Mouse (Mus musculus) testis, postnatal 14 days (tissue): ENCODE measurements around the gene Nrd1.

Source experiments
- DNase-seq: peaks from one replicate; pipeline ENCODE4 v3.0.0; 2021; ENCODE audit warnings: low spot score

Nrd1 gene

DNA sequence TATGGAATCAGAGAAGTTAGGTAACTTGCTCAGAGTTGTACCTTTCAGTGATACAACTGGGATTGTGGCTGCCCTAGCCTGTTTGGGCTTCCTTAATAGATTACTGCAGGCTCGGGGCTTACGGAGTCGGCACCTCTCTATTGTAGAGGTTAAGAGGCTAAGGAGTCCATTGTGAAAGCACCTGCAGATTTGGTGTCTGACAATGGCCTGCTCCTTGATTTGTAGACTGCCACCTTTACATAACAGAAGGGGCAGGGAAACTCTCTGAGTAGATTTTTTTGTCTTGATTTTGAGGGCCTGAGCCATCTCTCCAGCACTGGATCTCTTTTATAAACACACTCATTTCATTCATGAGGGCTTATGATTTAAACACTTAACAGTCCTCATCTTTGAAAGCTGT lies 26.1 kb downstream of the Nrd1 start:
- DNase-seq: no peak

DNA sequence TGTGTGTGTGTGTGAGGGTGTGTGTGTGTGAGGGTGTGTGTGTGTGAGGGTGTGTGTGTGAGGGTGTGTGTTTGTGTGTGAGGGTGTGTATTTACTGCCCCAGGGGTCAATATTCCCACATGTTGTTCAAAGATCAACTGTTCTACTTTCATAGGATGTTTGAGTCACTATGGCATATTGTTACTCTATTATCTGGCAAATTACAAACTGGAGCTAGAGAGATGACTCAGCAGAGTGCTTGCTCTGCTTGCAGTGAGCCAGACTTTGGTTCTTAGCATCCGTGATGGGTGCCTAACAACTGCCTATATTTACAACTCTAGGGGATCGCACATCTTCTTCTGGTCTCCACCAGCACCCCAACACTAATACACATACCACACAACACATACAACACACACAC lies 29.4 kb downstream of the Nrd1 start:
- DNase-seq: no peak

DNA sequence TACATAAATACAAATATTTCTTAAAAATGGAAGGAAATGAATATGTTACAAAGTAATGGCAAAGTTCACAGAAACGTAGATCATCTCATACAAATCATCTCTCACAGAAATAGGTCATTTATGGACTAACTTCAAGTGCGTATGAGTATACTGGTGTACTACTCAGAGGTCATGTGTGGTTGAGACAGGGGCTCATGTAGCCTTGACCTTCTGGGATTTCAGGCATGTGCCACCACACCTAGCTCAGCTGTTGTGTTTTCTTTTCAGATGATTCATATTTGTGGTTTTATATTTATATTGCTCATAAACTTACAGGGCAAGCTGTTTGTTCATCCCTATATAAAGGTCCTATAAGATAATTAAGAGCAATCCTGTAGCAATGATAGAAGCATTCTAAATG lies 29.8 kb downstream of the Nrd1 start:
- DNase-seq: no peak

DNA sequence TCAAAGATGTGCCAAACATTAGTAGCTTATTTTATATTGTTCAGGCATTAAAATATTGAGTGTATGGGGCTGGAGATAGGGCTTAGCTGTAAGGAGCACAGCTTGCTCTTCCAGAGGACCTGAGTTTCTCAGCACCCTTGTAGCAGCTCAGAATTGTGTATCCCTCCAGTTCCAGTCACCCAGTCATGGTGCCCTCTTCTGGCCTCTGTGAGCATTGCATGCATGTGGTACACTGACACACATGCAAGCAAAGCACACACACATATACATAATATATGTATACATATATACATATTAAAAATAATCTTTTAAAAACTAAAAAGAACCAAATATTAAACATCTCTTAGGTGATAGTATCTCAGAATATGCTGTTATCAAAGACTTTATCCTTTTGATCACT lies 35.9 kb downstream of the Nrd1 start:
- DNase-seq: peak; percentile 33

DNA sequence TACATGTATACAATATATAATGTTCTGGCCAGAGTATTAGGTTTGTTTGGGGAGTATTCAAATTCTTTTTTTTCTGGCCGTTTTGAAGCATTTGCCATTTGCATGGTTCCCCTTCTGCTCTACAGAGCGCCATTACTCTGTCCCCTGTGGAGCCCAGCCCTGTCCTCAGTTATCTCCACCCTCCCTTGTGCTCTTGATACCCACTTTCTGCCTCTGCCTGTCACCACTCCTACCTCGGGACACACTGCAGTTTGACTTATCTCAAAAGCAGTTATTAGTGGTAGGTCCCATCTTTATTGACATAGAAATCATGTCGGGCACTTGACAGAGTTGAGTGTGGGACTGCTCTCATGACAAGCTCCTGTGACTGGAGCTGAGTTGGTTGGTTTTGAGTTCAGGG lies 42.3 kb downstream of the Nrd1 start:
- DNase-seq: no peak

DNA sequence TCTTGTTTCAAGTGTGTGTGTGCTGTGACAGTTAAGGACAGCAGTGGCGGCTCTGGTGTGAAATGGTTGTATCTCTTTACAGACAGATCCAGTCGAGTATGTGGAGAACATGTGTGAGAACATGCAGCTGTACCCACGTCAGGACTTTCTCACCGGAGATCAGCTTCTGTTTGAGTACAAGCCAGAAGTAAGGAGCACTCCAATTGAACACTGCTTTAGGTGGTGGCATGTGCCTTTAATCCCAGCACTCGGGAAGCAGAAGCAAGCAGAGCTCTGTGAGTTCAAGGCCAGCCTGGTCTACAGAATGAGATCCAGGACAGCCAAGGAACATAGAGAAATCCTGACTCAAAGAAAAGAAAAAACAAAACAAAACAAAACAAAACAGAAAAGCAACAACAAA lies 42.8 kb downstream of the Nrd1 start:
- no peak for DNase-seq

DNA sequence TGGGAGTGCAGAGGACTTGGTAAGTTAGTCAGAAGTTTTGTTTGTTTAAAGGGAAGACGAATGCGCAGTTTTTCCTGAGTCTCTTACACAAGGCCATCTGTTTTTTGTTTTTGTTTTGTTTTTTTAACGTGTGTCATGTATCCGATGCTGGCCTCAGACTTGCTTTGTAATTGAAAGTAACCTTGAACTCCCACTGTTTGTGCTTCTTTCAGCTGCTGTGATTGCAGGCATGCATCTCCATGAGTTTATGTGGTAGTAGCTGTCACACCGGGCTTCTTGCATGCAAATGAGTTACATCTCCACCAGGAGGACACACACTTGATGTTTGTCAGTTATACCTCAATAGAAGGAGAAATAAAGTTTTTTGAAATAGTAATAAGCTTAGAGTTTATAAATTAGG lies 43.3 kb downstream of the Nrd1 start:
- DNase-seq: no peak

DNA sequence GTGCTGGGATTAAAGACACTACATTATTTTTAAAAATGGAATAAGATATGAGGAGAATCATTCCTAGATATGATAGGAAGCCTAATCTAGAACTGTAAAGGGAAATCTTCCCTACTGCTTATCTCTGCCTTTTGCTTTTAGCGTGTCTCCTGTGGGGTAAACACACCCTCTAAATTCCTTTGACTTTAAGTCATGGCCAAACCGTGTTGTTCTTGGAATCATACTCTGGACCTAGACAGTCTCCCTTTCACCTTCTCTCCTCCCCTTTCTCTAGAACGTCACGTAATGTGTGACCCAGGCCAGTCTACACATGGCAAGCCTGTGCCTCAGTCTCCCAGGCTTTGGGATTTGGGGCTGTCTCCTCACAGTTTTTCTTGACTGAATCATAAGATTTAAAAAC lies 47.8 kb downstream of the Nrd1 start:
- no peak for DNase-seq

DNA sequence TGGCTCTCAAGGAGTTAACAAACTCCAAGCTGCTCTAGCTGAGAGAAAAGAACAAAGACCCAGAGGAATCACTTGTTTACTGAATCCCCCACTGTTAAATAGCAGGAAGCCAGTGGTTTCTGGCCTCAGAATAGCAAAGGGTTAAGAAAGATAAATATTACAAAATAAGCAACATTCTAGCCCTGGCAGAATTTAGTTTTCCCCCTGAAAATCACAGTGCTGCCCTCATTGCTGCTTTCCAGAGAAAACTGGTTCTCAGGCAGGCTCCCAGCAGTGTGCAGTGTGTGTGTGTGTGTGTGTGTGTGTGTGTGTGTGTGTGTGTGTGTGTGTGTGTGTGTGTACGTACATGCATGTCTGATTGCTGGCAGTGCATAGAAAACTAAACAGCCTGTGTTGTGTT lies 51.8 kb downstream of the Nrd1 start:
- DNase-seq: no peak

DNA sequence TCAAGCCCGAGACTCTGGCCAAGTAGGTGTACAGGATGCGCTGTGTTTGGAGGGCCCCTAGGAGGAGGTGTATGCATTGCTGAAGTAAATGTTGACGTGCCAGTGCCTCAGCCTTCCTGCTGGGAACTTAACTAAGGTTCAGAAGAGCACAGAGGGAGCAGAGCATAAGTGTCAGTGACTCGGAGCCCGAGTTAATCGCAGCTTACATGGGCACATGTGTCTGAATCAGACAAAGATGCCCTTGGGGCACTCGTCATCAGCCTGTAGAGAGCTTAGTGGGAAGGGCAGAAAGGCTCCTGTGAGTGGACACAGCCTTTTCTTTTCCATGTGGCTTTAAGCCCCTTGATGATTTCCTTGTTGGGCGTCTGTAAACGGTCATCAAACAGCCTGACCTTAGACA lies 53.5 kb downstream of the Nrd1 start:
- no peak for DNase-seq

DNA sequence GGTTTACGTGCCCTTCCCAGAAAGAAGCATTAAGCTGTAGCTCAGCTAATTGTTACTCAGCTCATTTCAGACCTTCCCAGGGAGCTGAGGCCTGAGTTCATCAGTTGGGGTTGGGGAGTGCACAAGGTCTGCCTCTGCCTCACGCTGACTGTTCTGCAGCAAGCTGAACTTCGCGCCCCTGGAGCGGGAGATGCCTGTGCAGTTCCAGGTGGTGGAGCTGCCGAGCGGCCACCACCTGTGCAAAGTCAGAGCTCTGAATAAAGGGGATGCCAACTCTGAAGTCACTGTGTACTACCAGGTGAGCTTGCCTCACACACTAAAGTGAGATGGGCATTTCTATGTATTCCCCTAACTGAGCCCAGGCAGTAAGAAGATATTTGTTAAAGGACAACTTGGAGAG lies 55.9 kb downstream of the Nrd1 start:
- no peak for DNase-seq

DNA sequence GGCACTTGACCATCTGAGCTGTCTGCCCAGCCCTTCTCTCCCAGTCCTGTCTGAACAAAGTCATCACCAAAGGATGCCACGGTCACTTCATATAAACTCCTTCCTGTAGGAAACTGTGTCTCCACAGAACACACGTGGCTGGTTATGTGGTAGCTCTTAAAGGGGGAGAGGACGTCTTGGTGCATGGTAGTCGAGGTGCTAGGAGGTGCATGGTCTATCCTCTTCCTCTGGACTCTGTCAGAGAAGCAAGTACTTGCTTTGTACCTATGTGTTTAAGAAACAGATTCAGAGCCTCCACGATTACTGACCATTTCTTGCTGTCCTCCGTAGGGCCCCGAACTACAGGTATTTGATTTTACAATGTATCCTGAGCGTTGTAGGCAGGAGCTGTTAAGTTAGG lies 57.2 kb downstream of the Nrd1 start:
- no peak for DNase-seq

DNA sequence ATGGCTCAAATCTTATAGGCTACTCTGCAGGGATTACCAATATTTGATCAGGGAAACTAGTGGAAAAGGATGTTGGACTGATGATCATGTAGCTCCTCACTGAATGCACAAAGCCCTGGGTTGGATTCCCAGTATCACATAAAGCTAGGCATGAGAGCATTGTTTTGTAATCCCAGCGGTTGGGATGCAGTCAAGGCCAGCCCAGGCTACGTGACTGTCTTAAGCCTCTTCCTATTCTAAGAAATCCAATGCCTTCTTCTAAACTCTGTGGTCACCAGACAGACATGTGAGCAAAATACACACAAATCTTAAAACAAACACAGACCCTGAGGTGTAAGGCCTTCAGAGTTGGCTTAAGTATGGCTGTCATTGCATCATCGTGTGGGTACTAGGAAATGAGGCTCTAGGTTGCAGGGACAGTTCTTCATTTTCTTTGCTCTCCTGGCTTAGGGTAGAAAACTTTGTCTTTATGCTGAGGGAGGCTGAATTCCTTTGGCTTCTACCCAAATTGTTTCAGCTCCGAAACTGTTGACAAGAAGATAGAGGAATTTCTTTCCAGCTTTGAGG lies 58.9 kb downstream of the Nrd1 start:
- no peak for DNase-seq

DNA sequence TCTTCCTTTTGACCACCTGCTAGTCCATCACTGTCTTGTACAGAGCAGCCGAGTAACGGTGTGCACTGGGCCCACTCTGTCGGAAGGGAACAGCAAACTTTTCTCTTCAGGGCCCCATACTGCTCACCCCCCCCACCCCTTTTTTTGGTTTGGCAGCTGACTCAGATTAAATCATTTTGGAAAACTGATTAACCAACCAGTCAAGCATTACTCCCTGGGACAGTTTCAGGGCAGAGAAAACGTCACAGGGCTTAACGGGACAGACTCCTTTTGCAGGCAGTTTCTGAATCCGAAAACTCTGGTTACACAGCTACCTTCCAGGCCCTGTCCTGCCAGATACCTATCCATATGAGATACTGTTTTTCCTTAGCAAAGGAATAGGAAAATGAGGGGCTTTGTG lies 64.5 kb downstream of the Nrd1 start:
- no peak for DNase-seq

DNA sequence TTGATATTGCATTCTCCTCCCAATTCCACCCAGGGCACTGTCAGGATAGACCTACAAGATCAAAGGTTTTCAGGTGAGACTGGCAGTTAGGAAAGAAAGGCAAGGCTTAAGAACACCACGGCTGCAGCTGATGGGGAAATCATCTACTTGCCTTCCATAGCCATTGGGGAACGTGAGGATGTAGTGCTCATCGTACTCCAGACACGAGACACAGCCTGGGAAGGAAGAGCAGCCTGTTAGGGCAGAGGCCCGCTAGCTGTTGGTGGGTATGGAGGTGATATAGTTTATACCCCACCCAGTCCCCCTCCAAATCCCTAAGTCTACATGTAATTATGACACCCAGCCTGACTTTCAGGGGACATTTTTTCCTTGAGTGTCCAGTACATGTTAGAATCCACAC lies 65.3 kb downstream of the Nrd1 start:
- no peak for DNase-seq

DNA sequence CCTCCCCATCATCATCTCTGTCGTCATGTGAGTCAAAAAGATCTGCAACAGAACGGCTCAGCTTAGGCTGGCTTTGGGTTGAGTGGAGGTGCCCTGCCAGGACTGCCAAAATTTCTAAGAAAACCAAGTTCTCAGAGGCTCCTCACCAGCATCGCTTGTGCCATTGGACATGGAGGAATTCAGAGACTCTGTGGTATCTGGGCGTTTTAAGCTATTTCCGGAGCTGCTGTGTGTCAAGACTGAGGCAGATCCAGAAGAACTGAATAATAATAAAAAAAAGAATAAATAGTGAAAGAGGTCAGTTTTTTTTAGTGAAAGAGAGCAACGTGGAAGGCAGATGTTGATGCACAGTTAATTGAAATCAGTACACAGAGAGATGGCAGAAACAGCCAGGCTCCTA lies 72.4 kb downstream of the Nrd1 start:
- no peak for DNase-seq

DNA sequence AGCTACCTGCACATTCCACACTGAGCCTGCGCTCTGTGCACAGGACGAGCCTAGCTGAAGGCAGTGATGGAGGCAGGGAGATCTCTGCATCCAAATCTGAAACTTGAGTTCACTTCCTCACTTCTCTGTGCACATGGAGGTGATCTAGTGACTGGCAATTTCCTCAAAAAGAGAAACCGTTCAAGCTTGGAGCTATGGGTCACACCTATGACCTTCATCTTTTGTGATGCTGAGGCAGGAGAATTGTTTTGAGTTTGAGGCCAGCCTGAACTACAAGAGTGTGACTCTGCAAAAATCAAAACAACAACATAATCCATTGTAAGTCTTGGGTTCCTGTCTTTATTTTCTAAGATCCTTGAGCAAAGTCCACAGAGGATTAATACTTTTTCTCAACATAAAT lies 72.8 kb downstream of the Nrd1 start:
- no peak for DNase-seq

DNA sequence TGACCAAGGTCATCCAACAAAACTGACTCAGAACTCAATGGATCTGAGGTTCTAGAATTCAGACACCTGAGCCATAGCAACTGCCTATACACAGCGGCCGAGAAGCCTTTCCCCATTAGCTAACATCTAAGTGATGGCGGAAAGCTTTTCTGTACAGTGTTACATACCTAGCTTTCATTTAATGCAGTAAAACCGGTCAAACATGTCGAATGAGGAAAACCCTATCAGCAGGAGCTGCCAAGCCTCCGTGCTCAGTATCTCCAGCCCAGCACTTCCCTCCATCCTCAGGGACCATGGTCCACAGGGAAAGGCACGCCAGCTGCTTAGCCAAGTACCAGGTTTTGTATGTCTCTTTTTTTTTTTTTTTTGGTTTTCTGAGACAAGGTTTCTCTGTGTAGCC lies 78.5 kb downstream of the Nrd1 start:
- DNase-seq: no peak

DNA sequence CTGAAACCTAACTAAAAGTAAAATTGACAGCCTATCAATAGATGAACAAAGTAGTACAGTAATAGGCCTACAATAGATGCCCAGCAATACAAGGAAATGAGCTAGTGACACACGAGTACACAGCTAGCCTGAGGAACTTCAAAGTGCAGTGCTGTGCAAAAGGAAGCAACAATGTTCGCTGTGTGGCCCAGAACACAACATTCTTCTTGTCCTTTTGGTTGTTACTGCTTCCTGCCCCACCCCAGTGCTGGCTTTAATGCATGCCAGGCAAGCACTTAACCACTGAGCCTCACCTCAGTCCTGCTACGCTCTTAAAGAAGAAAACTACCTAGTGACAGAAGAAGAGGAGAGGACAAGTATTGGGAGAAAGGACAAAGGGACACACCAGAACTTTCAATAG lies 79.2 kb downstream of the Nrd1 start:
- DNase-seq: no peak

DNA sequence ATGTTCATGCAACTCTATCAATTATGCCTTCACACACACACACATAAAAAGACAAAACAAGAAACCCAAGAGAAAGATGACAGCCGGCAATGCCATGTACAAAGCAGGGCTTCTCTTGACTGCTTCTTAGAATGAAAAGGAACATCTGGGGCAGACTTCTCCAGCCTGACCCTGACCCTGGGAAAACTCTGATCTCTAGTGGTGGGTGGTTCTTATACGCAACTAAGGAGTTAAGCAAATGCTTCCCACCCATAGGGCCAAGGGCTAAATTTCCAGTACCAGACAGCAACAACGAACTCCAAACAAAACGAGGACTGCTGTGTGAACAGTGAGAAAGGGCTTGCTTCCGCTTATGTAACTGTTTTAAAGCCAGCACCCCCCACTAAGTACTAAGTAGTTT lies 79.7 kb downstream of the Nrd1 start:
- no peak for DNase-seq

DNA sequence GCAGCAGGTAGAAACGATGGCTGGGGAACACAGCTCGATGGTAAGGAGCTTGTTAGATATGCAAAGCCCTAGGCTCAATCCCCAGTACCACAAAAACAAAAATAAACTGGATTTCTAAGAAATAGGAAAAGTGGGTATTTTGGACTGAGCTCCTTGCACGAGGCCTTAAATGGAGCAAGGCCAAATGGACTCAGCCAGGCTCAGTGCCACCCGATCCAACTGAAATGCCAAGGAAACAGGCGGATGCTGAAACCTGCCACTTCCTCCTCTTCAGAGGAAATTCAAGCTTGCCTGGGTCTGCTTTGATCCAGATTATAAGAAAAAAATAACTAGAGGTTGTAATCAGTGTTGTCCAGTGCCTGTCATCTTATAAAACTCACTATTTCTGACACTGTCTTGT lies 88.7 kb downstream of the Nrd1 start:
- no peak for DNase-seq

DNA sequence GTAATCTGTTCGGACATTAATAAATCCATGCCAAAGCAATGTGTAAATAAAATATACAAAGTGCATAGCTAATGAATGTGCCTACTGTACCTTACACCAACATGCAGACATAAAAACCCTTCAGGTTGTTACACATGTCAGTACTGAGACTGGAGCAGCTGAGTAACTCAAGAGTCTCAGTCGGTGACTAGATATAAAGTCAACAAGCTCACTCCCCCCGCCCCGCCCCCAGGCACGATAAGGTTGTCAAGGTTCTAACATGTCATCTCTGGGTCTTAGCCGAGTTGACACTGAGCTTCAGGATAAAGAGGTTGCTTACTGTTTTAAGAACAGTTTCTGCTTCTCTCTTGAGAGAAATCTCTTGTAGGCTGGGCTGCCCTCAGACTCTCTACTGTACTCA lies 89.5 kb downstream of the Nrd1 start:
- no peak for DNase-seq

DNA sequence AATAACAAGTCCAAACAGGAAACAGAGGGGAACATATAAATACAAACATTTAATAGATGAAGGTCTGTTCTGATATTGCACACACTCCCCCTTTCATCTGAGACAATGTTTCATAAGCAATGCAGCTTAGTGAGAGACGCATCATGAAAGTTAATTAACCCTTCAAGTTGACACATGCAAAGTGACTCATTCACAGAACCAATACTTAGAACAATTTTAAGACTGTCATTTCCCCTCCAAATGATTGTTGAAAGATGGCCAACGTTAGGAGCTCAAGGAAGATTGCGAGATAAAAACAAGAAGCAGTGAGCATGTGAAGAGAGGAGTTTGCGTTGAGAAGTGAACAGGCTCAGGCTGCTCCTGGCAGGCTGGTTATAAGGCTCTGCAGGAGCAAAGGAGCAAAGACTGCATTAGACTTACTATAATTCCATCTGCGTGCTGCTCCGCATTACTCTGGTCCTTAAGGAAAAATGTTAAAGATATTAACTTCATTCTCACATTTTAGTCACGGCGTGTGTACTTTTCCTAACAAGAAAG lies 90.9 kb downstream of the Nrd1 start:
- no peak for DNase-seq

DNA sequence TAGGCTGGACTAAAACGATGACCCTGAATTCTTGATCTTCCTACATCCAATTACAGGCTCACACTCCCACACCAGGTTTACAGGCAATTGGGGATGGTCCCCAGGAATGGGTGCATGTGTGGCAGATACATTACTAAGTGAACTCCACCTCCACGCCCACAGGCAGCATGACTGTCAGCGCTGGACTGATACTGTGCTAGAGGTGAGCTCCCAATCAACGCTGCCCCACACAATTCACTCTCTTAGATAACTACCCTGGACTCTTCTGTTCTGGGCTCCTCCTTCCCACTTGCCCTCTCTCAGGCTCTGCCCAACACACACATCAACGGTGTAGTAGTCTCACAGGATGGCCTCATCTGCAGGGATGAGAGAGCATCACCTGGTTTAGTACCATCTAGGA lies 91.9 kb downstream of the Nrd1 start:
- DNase-seq: no peak

DNA sequence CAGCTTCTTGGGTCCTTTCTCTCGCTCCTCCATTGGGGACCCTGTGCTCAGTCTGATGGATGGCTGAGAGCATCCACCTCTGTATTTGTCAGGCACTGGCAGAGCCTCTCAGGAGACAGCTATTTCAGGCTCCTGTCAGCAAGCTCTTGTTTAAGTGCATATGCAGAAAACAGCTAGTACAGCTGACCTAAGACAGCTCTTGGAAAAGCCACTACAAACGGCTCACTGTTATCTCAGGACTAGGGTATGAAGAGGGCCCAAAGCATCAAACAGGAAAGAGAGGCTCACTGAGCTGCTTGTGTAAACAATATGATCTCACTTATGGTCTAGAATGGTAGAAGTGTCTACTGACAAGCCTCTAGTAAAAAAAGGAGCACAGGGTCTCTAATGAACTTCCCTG lies 93.8 kb downstream of the Nrd1 start:
- no peak for DNase-seq
